Mouse (Mus musculus) ovary, adult 10 weeks (tissue): ENCODE measurements around the gene Cdh9. TPM values are rescaled to one million over a fixed set of nuclear protein-coding genes. Genes with fewer than 3 reads are reported as not detected.

Experiments
- polyA plus RNA-seq: library from polyadenylated mRNA; stranded (reverse); fragments of 350-450 nt; fragmentation: Illumina TruSeq; extraction: RNeasy Lipid Tissue Mini Kit (QIAGEN cat#74804); gene quantifications from one replicate; pipeline ENCODE4 v1.2.3, GENCODE M21; 2014

The Cdh9 gene
- 2.7 TPM for polyA plus RNA-seq

GRCm38 (mm10) chr15:16728470-16729011 is at the start of gene Cdh9:
Gene Cdh9 (plus strand): TSS chr15:16728756.

